Comparison of ENCODE assay signal across 8 mouse cellular contexts in the genomic region with DNA sequence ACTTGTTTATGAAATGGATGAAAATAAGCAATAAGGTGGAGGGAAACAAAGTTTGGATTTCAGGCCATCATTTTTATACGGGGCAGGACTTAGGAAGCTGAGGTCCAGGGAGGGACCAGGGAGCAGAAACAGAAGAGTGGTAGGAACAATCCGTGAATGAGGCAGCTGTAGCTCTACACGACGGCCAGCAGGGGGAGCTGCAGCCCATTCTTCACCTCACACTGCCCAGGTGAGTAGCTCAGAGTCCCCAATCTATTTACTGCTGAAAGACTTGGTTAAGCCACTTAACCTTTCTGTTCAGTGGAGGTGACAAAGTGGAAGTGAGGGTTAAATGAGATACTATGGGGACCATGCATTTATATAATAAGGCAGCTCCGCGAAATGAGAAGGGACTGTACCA.
DNase-seq lines count a peak whose midpoint lies in the region; ATAC-seq and TF ChIP-seq lines count a peak whose summit lies in the region.

No protein-coding gene starts in this region.

- TF ChIP-seq EP300 in ES-Bruce4 (IDR thresholded peaks at IDR 0.05; ENCODE audit: insufficient read depth, low read depth, low read length): no peak
- no peak for TF ChIP-seq EP300 in heart, postnatal 0 days (IDR thresholded peaks at IDR 0.05; ENCODE audit: low read depth)

- no peak overlapping the region for H3K4me3 ChIP-seq in ES-Bruce4 (ENCODE audit: low read depth, low read length)
- no peak overlapping the region for H3K4me3 ChIP-seq in heart, postnatal 0 days (ENCODE audit: low read depth, low read length)
- H3K4me3 ChIP-seq in lung, embryonic 16.5 days (ENCODE audit: low read length): no peak overlapping the region

- no peak overlapping the region for H3K27ac ChIP-seq in ES-Bruce4 (ENCODE audit: insufficient read depth, low read length)
- no peak overlapping the region for H3K27ac ChIP-seq in heart, postnatal 0 days (ENCODE audit: low read depth)
- no peak overlapping the region for H3K27ac ChIP-seq in lung, embryonic 16.5 days (ENCODE audit: low read length)

- peak; percentile 70 for ATAC-seq in heart, postnatal 0 days (ENCODE audit: insufficient read depth, low read depth)
- ATAC-seq in lung, embryonic 16.5 days (ENCODE audit: low read depth): peak; percentile 57; the same call in 1 of the 2 replicates

- peaks cover 2% of the 10 kb centered on the region; the same call in 1 of the 2 replicates for H3K27me3 ChIP-seq in ES-Bruce4 (ENCODE audit: control insufficient read depth, insufficient read depth, low read length, poor library complexity, severe bottlenecking)
- no peaks in the 10 kb centered on the region for H3K27me3 ChIP-seq in heart, postnatal 0 days (ENCODE audit: control insufficient read depth, insufficient read depth, low read length)
- H3K27me3 ChIP-seq in lung, embryonic 16.5 days (ENCODE audit: control insufficient read depth, insufficient read depth, low read depth, low read length): no peaks in the 10 kb centered on the region

- H3K9ac ChIP-seq in ES-Bruce4 (ENCODE audit: low read depth, poor library complexity, severe bottlenecking): no peak overlapping the region
- no peak overlapping the region for H3K9ac ChIP-seq in heart, postnatal 0 days (replicated peaks; ENCODE audit: low read depth, low read length)
- H3K9ac ChIP-seq in lung, embryonic 16.5 days (ENCODE audit: low read length): no peak overlapping the region

- H3K9me3 ChIP-seq in ES-Bruce4 (replicated peaks; ENCODE audit: control insufficient read depth, insufficient read depth, low read length, poor library complexity, severe bottlenecking): no peaks in the 10 kb centered on the region
- H3K9me3 ChIP-seq in heart, postnatal 0 days (replicated peaks; ENCODE audit: control insufficient read depth, low read length): no peaks in the 10 kb centered on the region
- H3K9me3 ChIP-seq in lung, embryonic 16.5 days (ENCODE audit: control insufficient read depth, low read length): no peaks in the 10 kb centered on the region

- H3K4me1 ChIP-seq in ES-Bruce4 (ENCODE audit: control insufficient read depth, insufficient read depth, low read length): no peaks in the 10 kb centered on the region
- no peaks in the 10 kb centered on the region for H3K4me1 ChIP-seq in heart, postnatal 0 days (ENCODE audit: control insufficient read depth, insufficient read depth)
- H3K4me1 ChIP-seq in lung, embryonic 16.5 days (replicated peaks; ENCODE audit: control insufficient read depth, insufficient read depth, low read length): no peaks in the 10 kb centered on the region

- WGBS in heart, postnatal 0 days: 27% methylated on average over 6 of the region's 6 CpGs
- 28% methylated on average over 6 of the region's 6 CpGs for WGBS in lung, embryonic 16.5 days

- H3K36me3 ChIP-seq in ES-Bruce4 (ENCODE audit: control insufficient read depth, insufficient read depth, low read length, poor library complexity, severe bottlenecking): no peaks in the 10 kb centered on the region
- no peaks in the 10 kb centered on the region for H3K36me3 ChIP-seq in heart, postnatal 0 days (replicated peaks; ENCODE audit: control insufficient read depth, insufficient read depth, low read length)
- H3K36me3 ChIP-seq in lung, embryonic 16.5 days (ENCODE audit: control insufficient read depth, insufficient read depth, low read length): no peaks in the 10 kb centered on the region

- no peak overlapping the region for H3K4me2 ChIP-seq in heart, postnatal 0 days (ENCODE audit: low read depth, low read length)
- no peak overlapping the region for H3K4me2 ChIP-seq in lung, embryonic 16.5 days (ENCODE audit: low read depth, low read length)

- DNase-seq in adrenal gland, postnatal 14 days: peak; percentile 85
- DNase-seq in embryo, embryonic 9.5 days (ENCODE audit: extremely low spot score): peak; percentile 72
- DNase-seq in heart, postnatal 0 days (ENCODE audit: low spot score): peak; percentile 45
- DNase-seq in kidney, postnatal 36 days: peak; percentile 25 to 84
- DNase-seq in right cerebral cortex, adult 18-20 months: peak; percentile 31
- DNase-seq in urinary bladder, postnatal 14 days (ENCODE audit: low spot score): peak; percentile 79

- no peak for TF ChIP-seq POLR2A in ES-Bruce4 (IDR thresholded peaks at IDR 0.05; ENCODE audit: insufficient read depth, low read length)

- peak; percentile 99 for TF ChIP-seq CTCF in ES-Bruce4 (IDR thresholded peaks at IDR 0.05; ENCODE audit: low read depth, low read length)
- TF ChIP-seq CTCF in heart, postnatal 0 days (IDR thresholded peaks at IDR 0.05; ENCODE audit: low read depth): peak; percentile 88

Comparison
In these comparisons a context has a peak if more than half of its experiments do, and no peak if none do; other contexts are left out.
1. DNase-seq: peak in every context shown above with its lines; median percentile 85 in adrenal gland, postnatal 14 days; 79 in urinary bladder, postnatal 14 days; 72 in embryo, embryonic 9.5 days; 54 in kidney, postnatal 36 days; 45 in heart, postnatal 0 days; 31 in right cerebral cortex, adult 18-20 months.